Mouse (Mus musculus): Measurements from ENCODE around the gene Secisbp2. TPM values are rescaled to one million over a fixed set of nuclear protein-coding genes. Genes with fewer than 3 reads are reported as not detected.

The Secisbp2 gene
- polyA plus RNA-seq, 1 experiment, result 19.7 TPM

DNA sequence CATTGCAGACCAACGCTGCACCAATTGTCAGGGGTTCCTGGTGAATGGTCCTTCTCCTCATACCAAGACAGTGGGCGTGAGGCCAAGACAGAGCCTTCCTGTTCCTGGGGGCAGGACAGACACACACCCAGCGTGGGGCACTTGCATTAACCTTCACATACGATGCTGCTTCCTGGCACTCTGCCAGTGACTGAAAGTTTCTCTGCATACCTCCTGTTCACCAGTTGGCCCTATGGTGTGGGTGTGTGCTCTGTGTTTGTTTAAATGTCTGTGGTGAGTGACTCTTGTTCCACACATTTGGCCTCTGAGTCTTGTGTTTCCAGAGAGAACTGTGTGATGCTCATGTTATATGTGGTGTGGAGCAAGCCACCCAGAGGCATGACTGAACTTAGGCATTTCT is 25.1 kb downstream of the Secisbp2 start:
- no peaks in the 10 kb centered on the region for H3K27me3 ChIP-seq (ENCODE audit: control insufficient read depth, insufficient read depth, low read length)
- no peak overlapping the region for H3K27ac ChIP-seq (ENCODE audit: control insufficient read depth, insufficient read depth, low read depth, low read length)
- peaks cover 1% of the 10 kb centered on the region; the same call in 1 of the 2 replicates for H3K36me3 ChIP-seq (ENCODE audit: control insufficient read depth, insufficient read depth, low read length)
- TF ChIP-seq CTCF (IDR thresholded peaks at IDR 0.05; ENCODE audit: control insufficient read depth, insufficient read depth, insufficient replicate concordance, low read depth, low read length), result no peak
- no peak for TF ChIP-seq POLR2A (IDR thresholded peaks at IDR 0.05; ENCODE audit: control insufficient read depth, low read depth, low read length)
- no peak overlapping the region for H3K4me3 ChIP-seq (ENCODE audit: control insufficient read depth, low read depth, low read length)
- no peaks in the 10 kb centered on the region for H3K4me1 ChIP-seq (ENCODE audit: control insufficient read depth, insufficient read depth, low read length)

DNA sequence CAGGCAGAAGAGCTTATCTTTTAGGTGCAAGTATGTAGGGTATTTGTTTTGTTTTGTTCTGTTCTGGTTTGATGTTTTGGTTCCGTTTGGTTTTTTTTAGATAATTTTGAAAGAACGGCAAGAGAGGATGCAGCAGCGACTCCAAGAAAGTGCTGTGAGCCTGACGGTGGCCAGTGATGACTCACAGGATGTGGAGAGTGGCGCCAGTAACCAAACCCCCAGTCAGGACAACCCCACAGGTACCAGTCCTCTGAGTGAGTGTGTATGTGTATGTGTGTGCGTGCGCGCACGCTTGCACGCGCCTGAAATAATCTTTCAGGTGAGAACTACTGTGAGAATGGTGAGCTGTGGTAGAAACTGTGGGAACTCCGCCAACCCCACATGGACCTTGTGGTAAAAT is 25.5 kb downstream of the Secisbp2 start:
- H3K36me3 ChIP-seq (ENCODE audit: control insufficient read depth, insufficient read depth, low read length), result peaks cover 1% of the 10 kb centered on the region; the same call in 1 of the 2 replicates
- H3K27ac ChIP-seq (ENCODE audit: control insufficient read depth, insufficient read depth, low read depth, low read length), result no peak overlapping the region
- no peak overlapping the region for H3K4me3 ChIP-seq (ENCODE audit: control insufficient read depth, low read depth, low read length)
- H3K4me1 ChIP-seq (ENCODE audit: control insufficient read depth, insufficient read depth, low read length), result no peaks in the 10 kb centered on the region
- no peaks in the 10 kb centered on the region for H3K27me3 ChIP-seq (ENCODE audit: control insufficient read depth, insufficient read depth, low read length)
- no peak for TF ChIP-seq POLR2A (IDR thresholded peaks at IDR 0.05; ENCODE audit: control insufficient read depth, low read depth, low read length)
- TF ChIP-seq CTCF (IDR thresholded peaks at IDR 0.05; ENCODE audit: control insufficient read depth, insufficient read depth, insufficient replicate concordance, low read depth, low read length), result no peak

DNA sequence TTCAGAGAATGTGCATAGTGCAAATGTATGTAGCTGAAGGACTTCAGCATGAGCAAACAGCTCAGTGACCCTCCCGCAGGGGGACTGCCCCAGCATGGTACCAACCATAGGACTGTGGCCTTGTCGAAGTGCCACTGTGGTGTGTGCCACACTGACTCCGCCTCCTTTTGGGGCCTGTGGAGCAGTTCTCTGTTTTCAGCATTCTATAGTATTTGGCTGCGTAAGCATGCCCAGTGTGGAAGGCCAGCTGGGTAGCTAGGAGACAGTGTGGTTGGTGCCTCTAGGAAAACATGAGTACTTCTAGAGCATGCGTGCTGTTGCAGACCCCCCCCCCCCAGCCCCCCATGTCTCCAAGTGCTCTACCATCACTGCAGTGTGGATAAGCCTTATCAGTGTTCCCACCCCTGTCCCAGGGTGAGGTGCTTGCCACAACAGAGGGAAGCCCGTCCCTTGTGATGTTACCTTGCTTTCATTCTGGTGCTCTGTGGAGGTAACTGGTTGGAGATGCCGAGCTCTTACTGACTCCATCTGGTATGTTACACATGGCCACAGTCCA is 26.2 kb downstream of the Secisbp2 start:
- no peaks in the 10 kb centered on the region for H3K27me3 ChIP-seq (ENCODE audit: control insufficient read depth, insufficient read depth, low read length)
- H3K4me3 ChIP-seq (ENCODE audit: control insufficient read depth, low read depth, low read length), result no peak overlapping the region
- TF ChIP-seq CTCF (IDR thresholded peaks at IDR 0.05; ENCODE audit: control insufficient read depth, insufficient read depth, insufficient replicate concordance, low read depth, low read length) (no peak), POLR2A (IDR thresholded peaks at IDR 0.05; ENCODE audit: control insufficient read depth, low read depth, low read length) (no peak)
- no peaks in the 10 kb centered on the region for H3K4me1 ChIP-seq (ENCODE audit: control insufficient read depth, insufficient read depth, low read length)
- H3K27ac ChIP-seq (ENCODE audit: control insufficient read depth, insufficient read depth, low read depth, low read length), result no peak overlapping the region
- peaks cover 1% of the 10 kb centered on the region; the same call in 1 of the 2 replicates for H3K36me3 ChIP-seq (ENCODE audit: control insufficient read depth, insufficient read depth, low read length)

DNA sequence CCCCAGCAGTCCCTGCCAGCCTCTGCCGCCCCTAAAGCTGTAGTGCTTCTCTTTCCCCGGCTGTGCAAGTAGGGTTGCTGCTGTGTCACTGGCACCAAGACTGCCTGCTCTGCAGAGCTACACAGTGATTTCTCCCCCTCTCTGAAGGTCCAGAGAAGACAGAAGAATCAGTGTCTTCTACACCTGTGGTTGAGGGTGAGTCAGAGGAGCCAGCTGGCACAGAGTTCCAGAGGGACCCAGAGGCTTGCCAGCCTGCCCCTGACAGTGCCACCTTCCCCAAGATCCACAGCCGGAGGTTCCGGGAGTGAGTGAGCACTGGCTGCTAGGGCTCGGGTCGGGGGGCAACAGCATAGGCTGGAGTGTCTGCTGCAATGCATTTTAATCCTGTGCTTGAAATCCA is 27.2 kb downstream of the Secisbp2 start:
- no peak for TF ChIP-seq CTCF (IDR thresholded peaks at IDR 0.05; ENCODE audit: control insufficient read depth, insufficient read depth, insufficient replicate concordance, low read depth, low read length)
- no peak for TF ChIP-seq POLR2A (IDR thresholded peaks at IDR 0.05; ENCODE audit: control insufficient read depth, low read depth, low read length)
- Histone ChIP-seq H3K27me3 (ENCODE audit: control insufficient read depth, insufficient read depth, low read length) (no peaks in the 10 kb centered on the region), H3K27ac (ENCODE audit: control insufficient read depth, insufficient read depth, low read depth, low read length) (no peak overlapping the region), H3K4me1 (ENCODE audit: control insufficient read depth, insufficient read depth, low read length) (no peaks in the 10 kb centered on the region), H3K4me3 (ENCODE audit: control insufficient read depth, low read depth, low read length) (no peak overlapping the region), H3K36me3 (ENCODE audit: control insufficient read depth, insufficient read depth, low read length) (peaks cover 6% of the 10 kb centered on the region)

DNA sequence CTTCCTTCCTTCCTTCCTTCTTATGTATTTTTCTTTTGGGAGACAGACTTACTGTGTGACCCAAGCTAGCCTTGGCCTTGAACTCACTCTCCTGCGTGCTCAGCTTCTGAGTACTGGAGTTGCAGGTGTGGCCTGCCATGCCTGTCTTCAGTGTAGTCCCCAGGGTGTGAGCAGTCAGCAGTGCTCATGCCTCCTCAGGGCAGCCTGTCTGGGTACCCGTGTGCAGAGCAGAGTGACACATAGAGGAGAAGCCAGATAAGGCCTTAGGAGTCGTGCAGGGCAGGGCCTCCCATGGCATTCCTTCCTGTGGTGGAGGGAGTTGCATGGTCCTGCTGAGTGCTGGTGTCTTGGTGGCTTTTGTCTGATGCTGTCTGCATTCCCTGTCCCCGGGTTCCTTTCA is 27.8 kb downstream of the Secisbp2 start:
- Histone ChIP-seq H3K27ac (ENCODE audit: control insufficient read depth, insufficient read depth, low read depth, low read length) (no peak overlapping the region), H3K4me1 (ENCODE audit: control insufficient read depth, insufficient read depth, low read length) (no peaks in the 10 kb centered on the region), H3K27me3 (ENCODE audit: control insufficient read depth, insufficient read depth, low read length) (no peaks in the 10 kb centered on the region), H3K4me3 (ENCODE audit: control insufficient read depth, low read depth, low read length) (no peak overlapping the region), H3K36me3 (ENCODE audit: control insufficient read depth, insufficient read depth, low read length) (peaks cover 6% of the 10 kb centered on the region)
- no peak for TF ChIP-seq CTCF (IDR thresholded peaks at IDR 0.05; ENCODE audit: control insufficient read depth, insufficient read depth, insufficient replicate concordance, low read depth, low read length)
- TF ChIP-seq POLR2A (IDR thresholded peaks at IDR 0.05; ENCODE audit: control insufficient read depth, low read depth, low read length), result no peak

DNA sequence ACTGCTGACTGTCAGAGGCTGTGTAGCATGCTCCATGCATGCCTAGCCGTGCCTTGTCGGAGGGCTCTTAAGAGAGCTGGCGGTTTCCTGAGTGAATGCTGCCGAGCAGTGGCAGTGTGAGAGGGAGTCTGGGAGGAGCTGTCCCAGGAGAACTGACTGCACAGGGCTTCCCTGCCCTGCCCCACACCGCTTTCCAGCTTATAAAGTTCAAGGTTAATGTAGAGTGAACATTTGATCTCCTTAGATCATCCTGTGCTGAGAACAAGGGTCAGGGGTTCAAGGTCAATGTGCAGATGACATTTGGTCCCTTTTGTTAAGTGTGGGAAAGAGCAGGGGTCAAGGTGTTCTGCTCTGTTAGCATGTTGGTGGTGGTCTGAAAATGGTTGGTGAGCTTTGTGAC is 29.6 kb downstream of the Secisbp2 start:
- H3K4me1 ChIP-seq (ENCODE audit: control insufficient read depth, insufficient read depth, low read length), result no peaks in the 10 kb centered on the region
- TF ChIP-seq POLR2A (IDR thresholded peaks at IDR 0.05; ENCODE audit: control insufficient read depth, low read depth, low read length) (no peak), CTCF (IDR thresholded peaks at IDR 0.05; ENCODE audit: control insufficient read depth, insufficient read depth, insufficient replicate concordance, low read depth, low read length) (no peak)
- peaks cover 6% of the 10 kb centered on the region for H3K36me3 ChIP-seq (ENCODE audit: control insufficient read depth, insufficient read depth, low read length)
- H3K27ac ChIP-seq (ENCODE audit: control insufficient read depth, insufficient read depth, low read depth, low read length), result no peak overlapping the region
- H3K4me3 ChIP-seq (ENCODE audit: control insufficient read depth, low read depth, low read length), result no peak overlapping the region
- no peaks in the 10 kb centered on the region for H3K27me3 ChIP-seq (ENCODE audit: control insufficient read depth, insufficient read depth, low read length)

DNA sequence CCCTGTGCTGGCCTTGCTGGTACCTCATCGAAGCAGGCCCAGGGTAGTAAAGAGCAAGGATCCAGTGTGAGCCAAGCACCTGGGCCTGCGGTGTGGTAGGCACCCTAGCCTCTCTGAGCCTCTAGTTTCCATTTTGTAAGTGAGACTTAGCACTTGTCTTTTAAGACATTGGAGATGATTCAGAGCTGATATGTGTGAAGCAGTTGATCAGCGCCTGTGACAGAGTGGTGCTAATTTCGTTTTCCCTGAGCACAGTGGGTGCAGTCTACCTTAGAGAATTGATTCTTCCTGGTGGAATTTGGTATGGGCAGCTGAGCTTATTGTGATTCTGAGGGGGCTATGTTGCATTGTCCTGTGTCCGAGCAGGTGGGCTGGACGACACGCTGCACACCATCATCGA is 30.1 kb downstream of the Secisbp2 start:
- H3K4me1 ChIP-seq (ENCODE audit: control insufficient read depth, insufficient read depth, low read length), result no peaks in the 10 kb centered on the region
- H3K36me3 ChIP-seq (ENCODE audit: control insufficient read depth, insufficient read depth, low read length), result peaks cover 6% of the 10 kb centered on the region
- H3K27me3 ChIP-seq (ENCODE audit: control insufficient read depth, insufficient read depth, low read length), result no peaks in the 10 kb centered on the region
- H3K4me3 ChIP-seq (ENCODE audit: control insufficient read depth, low read depth, low read length), result no peak overlapping the region
- no peak overlapping the region for H3K27ac ChIP-seq (ENCODE audit: control insufficient read depth, insufficient read depth, low read depth, low read length)
- TF ChIP-seq CTCF (IDR thresholded peaks at IDR 0.05; ENCODE audit: control insufficient read depth, insufficient read depth, insufficient replicate concordance, low read depth, low read length) (no peak), POLR2A (IDR thresholded peaks at IDR 0.05; ENCODE audit: control insufficient read depth, low read depth, low read length) (no peak)
